Mouse (Mus musculus) C2C12 (cell line): ENCODE data around the gene Mrpl4. TPM values are rescaled to one million over a fixed set of nuclear protein-coding genes. Genes with fewer than 3 reads are reported as not detected.

Experiments
- H3K27me3 ChIP-seq: one replicate; pipeline ENCODE4 v1.6.1; 2011; ENCODE audit not compliant: control insufficient read depth, insufficient read depth, insufficient read length
- H3K36me3 ChIP-seq: one replicate; pipeline ENCODE4 v1.6.1; 2011; ENCODE audit not compliant: control insufficient read depth, insufficient read depth
- H3K4me3 ChIP-seq: one replicate; pipeline ENCODE4 v1.5.1; 2011; ENCODE audit warnings: mild to moderate bottlenecking, control low read depth; ENCODE audit not compliant: poor library complexity, insufficient read depth, severe bottlenecking
- H3K79me2 ChIP-seq: one replicate; pipeline ENCODE4 v1.6.1; 2011; ENCODE audit not compliant: control insufficient read depth, insufficient read depth
- H3K79me3 ChIP-seq: one replicate; pipeline ENCODE4 v1.6.1; 2011; ENCODE audit warnings: low read depth, control low read depth
- H3ac ChIP-seq: one replicate; pipeline ENCODE3; 2011; ENCODE audit warnings: low read depth; ENCODE audit not compliant: control insufficient read depth, insufficient read length
- CEBPB ChIP-seq: IDR thresholded peaks from one replicate; pipeline ENCODE4 v1.6.1; 2011; ENCODE audit warnings: low read depth, mild to moderate bottlenecking, control low read depth, moderate library complexity
- CTCF ChIP-seq: IDR thresholded peaks from one replicate; pipeline ENCODE4 v1.5.1; 2011; ENCODE audit not compliant: control insufficient read depth, insufficient read depth, insufficient read length
- FOSL1 ChIP-seq: IDR thresholded peaks from one replicate; pipeline ENCODE4 v1.8.0; 2011; ENCODE audit warnings: mild to moderate bottlenecking, low read length; ENCODE audit not compliant: poor library complexity, insufficient read depth, severe bottlenecking
- MAX ChIP-seq: IDR thresholded peaks from one replicate; pipeline ENCODE4 v1.6.1; 2011; ENCODE audit warnings: mild to moderate bottlenecking, control low read depth
- MYOD1 ChIP-seq: IDR thresholded peaks from one replicate; pipeline ENCODE4 v1.6.1; 2011; ENCODE audit warnings: low read depth; ENCODE audit not compliant: control insufficient read depth, insufficient read length
- MYOG ChIP-seq: IDR thresholded peaks from one replicate; pipeline ENCODE4 v1.6.1; 2011; ENCODE audit not compliant: control insufficient read depth, insufficient read length; ENCODE audit errors: extremely low read depth
- USF1 ChIP-seq: IDR thresholded peaks from one replicate; pipeline ENCODE4 v1.6.1; 2011; ENCODE audit warnings: low read depth, mild to moderate bottlenecking, control low read depth, moderate library complexity
- polyA plus RNA-seq: library from polyadenylated mRNA; unstranded; fragments of >200 nt; fragmentation: generic; extraction: Trizol; gene quantifications from one replicate; pipeline ENCODE4 v1.2.1, GENCODE M21; 2012; ENCODE audit warnings: missing spikeins

Mrpl4 gene
- polyA plus RNA-seq, 1 experiment = 107 TPM

DNA sequence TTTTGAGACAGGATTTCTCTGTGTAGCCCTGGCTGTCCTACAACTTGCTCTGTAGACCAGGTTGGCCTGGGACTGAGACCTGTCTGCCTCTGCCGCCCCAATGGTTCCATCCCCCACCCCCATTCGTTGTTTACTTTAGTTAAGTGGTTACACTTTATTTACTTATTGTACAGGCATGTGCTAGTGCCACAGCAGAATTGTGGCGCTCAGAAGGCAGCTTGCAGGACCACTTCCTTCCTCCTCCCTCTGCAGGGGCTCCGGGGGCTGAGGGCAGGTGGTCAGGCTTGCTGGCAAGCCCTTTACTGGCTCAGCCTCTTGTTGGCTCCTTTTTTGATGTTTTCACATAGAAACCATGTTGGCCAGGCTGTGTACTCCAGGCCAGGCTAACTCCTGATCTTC, 14.6 kb downstream of the Mrpl4 start:
- H3K27me3 ChIP-seq = peaks cover 22% of the 10 kb centered on the region
- H3K4me3 ChIP-seq = no peak overlapping the region
- H3K79me3 ChIP-seq = no peaks in the 10 kb centered on the region
- no peak overlapping the region for H3ac ChIP-seq
- TF ChIP-seq CTCF (no peak), FOSL1 (no peak), MYOG (no peak), MYOD1 (no peak), MAX (no peak)
- no peaks in the 10 kb centered on the region for H3K79me2 ChIP-seq
- H3K36me3 ChIP-seq = no peaks in the 10 kb centered on the region

DNA sequence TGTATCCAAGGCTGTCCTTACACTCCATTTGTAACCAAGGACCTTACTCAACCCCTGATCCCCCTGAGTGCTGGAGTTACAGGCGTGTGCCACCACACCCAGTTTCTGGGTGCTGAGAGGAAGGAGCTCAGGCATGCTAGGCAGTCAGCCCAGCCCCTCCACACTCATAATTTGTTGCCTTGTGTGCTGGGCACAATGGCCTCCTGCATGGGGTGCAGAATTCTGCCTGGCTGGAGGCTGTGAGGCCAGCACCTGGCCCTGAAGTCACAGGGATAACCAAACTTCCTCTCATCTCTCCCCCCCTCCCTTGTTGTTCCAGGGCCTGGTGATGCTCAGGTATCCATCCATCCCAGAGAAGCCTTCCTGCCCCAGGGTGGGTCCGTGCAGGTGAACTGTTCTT, 16.1 kb downstream of the Mrpl4 start:
- no peak overlapping the region for H3K4me3 ChIP-seq
- H3K79me3 ChIP-seq = no peaks in the 10 kb centered on the region
- H3K79me2 ChIP-seq = no peaks in the 10 kb centered on the region
- H3K36me3 ChIP-seq = no peaks in the 10 kb centered on the region
- TF ChIP-seq CEBPB (no peak), USF1 (no peak), MYOG (no peak), FOSL1 (no peak), MAX (no peak), MYOD1 (no peak)
- H3ac ChIP-seq = no peak overlapping the region
- peaks cover 22% of the 10 kb centered on the region for H3K27me3 ChIP-seq

DNA sequence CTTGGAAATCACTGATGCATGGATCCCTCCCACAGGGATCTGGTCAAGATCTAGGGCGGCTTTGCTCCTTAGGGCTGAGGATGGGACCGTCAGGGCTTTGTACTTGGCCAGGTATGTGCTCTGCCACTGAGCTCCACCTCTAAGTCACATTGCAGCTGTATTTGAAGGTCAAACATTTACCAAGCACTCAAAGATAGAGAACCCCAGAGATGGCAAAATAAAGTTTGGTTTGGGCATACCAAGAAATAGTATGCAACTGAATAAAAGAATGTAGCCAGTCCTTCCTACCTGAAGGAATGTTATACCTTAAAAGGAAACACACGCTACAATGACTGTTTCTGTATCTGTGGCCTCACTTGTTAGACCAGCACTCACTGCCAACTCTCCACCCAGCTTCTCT, 18.8 kb downstream of the Mrpl4 start:
- Histone ChIP-seq H3K27me3 (peaks cover 6% of the 10 kb centered on the region), H3K79me3 (no peaks in the 10 kb centered on the region), H3K79me2 (no peaks in the 10 kb centered on the region), H3K4me3 (no peak overlapping the region), H3K36me3 (no peaks in the 10 kb centered on the region), H3ac (no peak overlapping the region)
- TF ChIP-seq USF1 = no peak
- TF ChIP-seq MAX = no peak
- TF ChIP-seq CEBPB = no peak
- TF ChIP-seq MYOG = no peak
- no peak for TF ChIP-seq FOSL1
- no peak for TF ChIP-seq MYOD1
- TF ChIP-seq CTCF = no peak

DNA sequence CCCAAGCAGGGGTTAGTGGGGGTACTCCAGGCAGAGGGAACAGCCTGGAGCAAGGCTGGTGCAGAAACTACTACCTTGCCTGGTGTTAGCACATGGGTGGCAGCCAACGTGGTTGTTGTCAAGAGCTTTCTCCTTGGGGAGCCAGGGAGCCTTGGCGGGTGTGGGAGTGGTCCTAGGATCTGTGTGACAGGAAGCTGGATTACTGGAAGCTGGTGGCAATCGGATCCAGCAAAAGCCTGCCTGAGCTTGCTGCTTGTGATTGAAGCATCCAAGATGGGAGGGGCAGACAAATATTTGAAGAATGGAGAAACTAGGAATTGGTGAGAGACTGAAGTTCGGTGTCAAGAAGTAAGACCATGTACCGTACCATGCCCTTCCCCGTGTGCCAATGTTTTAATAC, 19.8 kb downstream of the Mrpl4 start:
- Histone ChIP-seq H3ac (no peak overlapping the region), H3K79me3 (no peaks in the 10 kb centered on the region), H3K4me3 (no peak overlapping the region), H3K27me3 (no peaks in the 10 kb centered on the region), H3K79me2 (no peaks in the 10 kb centered on the region), H3K36me3 (no peaks in the 10 kb centered on the region)
- TF ChIP-seq MAX = no peak
- TF ChIP-seq MYOG = no peak
- TF ChIP-seq MYOD1 = no peak
- TF ChIP-seq USF1 = no peak
- TF ChIP-seq CEBPB = no peak
- no peak for TF ChIP-seq CTCF
- TF ChIP-seq FOSL1 = no peak

DNA sequence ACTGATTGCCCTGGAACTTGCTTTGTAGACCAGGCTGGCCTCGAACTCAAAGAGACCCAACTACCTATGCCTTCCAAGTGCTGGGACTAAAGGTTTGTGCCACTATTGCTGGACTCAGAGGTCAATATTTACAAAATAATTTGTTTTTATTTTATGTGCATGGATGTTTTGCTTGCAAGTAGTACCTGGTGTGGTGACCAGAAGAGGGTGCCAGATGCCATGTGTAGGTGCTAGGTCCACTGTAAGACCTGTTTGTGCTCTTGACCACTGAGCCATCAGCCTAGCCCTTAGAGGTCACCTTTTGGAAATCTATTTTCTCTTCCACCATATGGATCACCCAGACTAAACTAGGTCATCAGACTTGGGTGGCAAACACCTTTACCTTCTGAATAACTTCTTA, 20.2 kb downstream of the Mrpl4 start:
- Histone ChIP-seq H3K79me2 (no peaks in the 10 kb centered on the region), H3K27me3 (no peaks in the 10 kb centered on the region), H3K79me3 (no peaks in the 10 kb centered on the region), H3K36me3 (no peaks in the 10 kb centered on the region), H3ac (no peak overlapping the region), H3K4me3 (no peak overlapping the region)
- TF ChIP-seq MYOG (no peak), CTCF (no peak), MAX (no peak), CEBPB (no peak), USF1 (no peak), FOSL1 (no peak), MYOD1 (no peak)

DNA sequence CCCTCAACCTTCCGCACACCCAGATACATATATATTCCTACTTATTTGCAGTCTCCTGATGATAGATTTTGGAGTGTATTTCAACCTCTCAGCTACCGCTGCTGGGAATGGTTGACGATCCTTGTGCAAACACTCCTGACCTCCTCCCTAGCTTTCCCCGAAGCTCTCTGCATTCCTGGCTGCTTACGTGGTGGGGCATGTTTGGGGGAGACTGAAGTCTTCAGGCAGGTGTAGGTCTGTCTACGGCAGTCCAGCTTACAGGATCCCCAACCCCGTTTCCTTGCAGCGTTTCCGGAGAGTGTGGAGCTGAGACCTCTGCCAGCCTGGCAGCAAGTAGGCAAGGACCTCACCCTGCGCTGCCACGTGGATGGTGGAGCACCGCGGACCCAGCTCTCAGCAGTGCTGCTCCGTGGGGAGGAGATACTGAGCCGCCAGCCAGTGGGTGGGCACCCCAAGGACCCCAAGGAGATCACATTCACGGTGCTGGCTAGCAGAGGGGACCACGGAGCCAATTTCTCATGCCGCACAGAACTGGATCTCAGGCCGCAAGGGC, 22.8 kb downstream of the Mrpl4 start:
- Histone ChIP-seq H3ac (no peak overlapping the region), H3K36me3 (no peaks in the 10 kb centered on the region), H3K4me3 (no peak overlapping the region), H3K79me2 (no peaks in the 10 kb centered on the region), H3K27me3 (no peaks in the 10 kb centered on the region), H3K79me3 (no peaks in the 10 kb centered on the region)
- no peak for TF ChIP-seq MYOD1
- TF ChIP-seq CTCF = no peak
- no peak for TF ChIP-seq MYOG
- TF ChIP-seq CEBPB = no peak
- TF ChIP-seq USF1 = no peak
- TF ChIP-seq FOSL1 = no peak
- TF ChIP-seq MAX = no peak
